Mouse (Mus musculus) kidney, embryonic 16.5 days (tissue): ENCODE measurements around the gene Lrrc19. TPM values are rescaled to one million over a fixed set of nuclear protein-coding genes. Genes with fewer than 3 reads are reported as not detected.
"Not testable (repeated sequence)": the region's sequence is repeated elsewhere in the genome, so short reads cannot be mapped to it uniquely, and the experiment has no call there.

Experiments used
- ATAC-seq: fragments of 200-750 bp; cut with Nextera tagmentation; 2 replicates; pipeline ENCODE4 v1.8.0; 2017; ENCODE audit warnings: moderate TSS enrichment; ENCODE audit not compliant: low FRiP score, low TSS enrichment
- H3K27ac ChIP-seq: fragments of 300-500 bp; sonication (generic); 2 replicates; pipeline ENCODE4 v1.5.1; 2014; ENCODE audit warnings: low read length
- H3K27me3 ChIP-seq: fragments of 300-500 bp; sonication (generic); 2 replicates; pipeline ENCODE4 v1.6.1; 2014; ENCODE audit warnings: low read length, control low read depth, mixed read lengths; ENCODE audit not compliant: insufficient read depth
- H3K36me3 ChIP-seq: fragments of 300-500 bp; sonication (generic); 2 replicates; pipeline ENCODE4 v1.6.1; 2014; ENCODE audit warnings: low read length, control low read depth, mixed read lengths; ENCODE audit not compliant: insufficient read depth
- H3K4me1 ChIP-seq: fragments of 300-500 bp; sonication (generic); 2 replicates; pipeline ENCODE4 v1.6.1; 2014; ENCODE audit warnings: low read length, control low read depth, mixed read lengths; ENCODE audit not compliant: insufficient read depth
- H3K4me2 ChIP-seq: fragments of 300-500 bp; sonication (generic); replicated peaks from 2 replicates; pipeline ENCODE4 v1.6.1; 2014; ENCODE audit warnings: low read depth, low read length
- H3K4me3 ChIP-seq: fragments of 300-500 bp; sonication (generic); 2 replicates; pipeline ENCODE4 v1.5.1; 2014; ENCODE audit warnings: mild to moderate bottlenecking, low read length
- H3K9ac ChIP-seq: fragments of 300-500 bp; sonication (generic); replicated peaks from 2 replicates; pipeline ENCODE4 v1.6.1; 2014; ENCODE audit warnings: low read length
- H3K9me3 ChIP-seq: fragments of 300-500 bp; sonication (generic); 2 replicates; pipeline ENCODE4 v1.6.1; 2016; ENCODE audit warnings: low read length, control low read depth
- WGBS: fragments of 180-500 bp; shearing (Covaris S2); extraction: QIAGEN DNeasy Blood & Tissue Kit; methylation state at CpG from one replicate; pipeline ENCODE4 v1.1.7; 2014; 5-methylcytosine and 5-hydroxymethylcytosine counted together
- polyA plus RNA-seq: library from polyadenylated mRNA; unstranded; fragments of >200 nt; fragmentation: Nextera tagmentation; extraction: Ambion mirVana; gene quantifications from 2 replicates; pipeline ENCODE4 v1.2.1, GENCODE M21; 2015

The Lrrc19 gene
- polyA plus RNA-seq, result 4.6 and 4.8 TPM in 2 replicates

DNA sequence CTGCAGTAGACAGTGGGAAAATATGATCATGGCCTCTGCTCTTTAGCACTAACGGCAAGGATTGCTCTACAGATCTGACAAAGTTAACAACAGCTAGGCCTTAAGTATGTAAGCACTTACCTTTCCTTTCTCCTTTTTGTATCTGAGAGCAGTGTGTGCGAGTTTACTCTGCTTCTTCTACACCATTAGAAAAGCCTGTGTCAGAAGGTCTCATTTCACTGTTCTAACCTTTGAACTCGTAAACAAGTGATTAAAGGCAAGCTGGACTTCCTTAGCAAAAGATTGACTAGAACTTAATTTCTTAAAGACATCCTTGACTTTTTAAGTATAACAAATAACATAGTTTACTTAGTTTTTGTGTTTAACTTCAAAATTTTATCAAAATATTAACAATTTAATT is at the start of gene Lrrc19:
Gene Lrrc19 (minus strand): TSS at position 225 of the 400 bp plus-strand sequence.
- no peaks in the 10 kb centered on the region for H3K4me1 ChIP-seq
- 80% methylated on average over 3 of the region's 3 CpGs for WGBS
- no peak within 1 kb of the TSS for H3K9ac ChIP-seq
- H3K4me2 ChIP-seq, result no peak within 1 kb of the TSS
- peaks cover 6% of the 10 kb centered on the region for H3K36me3 ChIP-seq
- no peak within 1 kb of the TSS for H3K27ac ChIP-seq
- no peak for ATAC-seq
- H3K27me3 ChIP-seq, result no peaks in the 10 kb centered on the region
- H3K9me3 ChIP-seq, result no peaks in the 10 kb centered on the region
- no peak within 1 kb of the TSS for H3K4me3 ChIP-seq

GRCm38 (mm10) chr4:94696368-94696767 is 46.4 kb upstream of the Lrrc19 start:
- no peak overlapping the region for H3K4me3 ChIP-seq

GRCm38 (mm10) chr4:94692175-94692574 is 42.2 kb upstream of the Lrrc19 start:
- Histone ChIP-seq H3K9me3 (no peaks in the 10 kb centered on the region), H3K27me3 (no peaks in the 10 kb centered on the region), H3K27ac (no peak overlapping the region), H3K4me1 (no peaks in the 10 kb centered on the region), H3K4me2 (no peak overlapping the region), H3K36me3 (peaks cover 25% of the 10 kb centered on the region), H3K9ac (no peak overlapping the region), H3K4me3 (no peak overlapping the region)
- 76% methylated on average over 2 of the region's 2 CpGs for WGBS
- no peak for ATAC-seq

More at GRCm38 (mm10) chr4:94696368-94696767, 46.4 kb upstream of the Lrrc19 start:
- Histone ChIP-seq H3K4me1 (no peaks in the 10 kb centered on the region), H3K4me2 (no peak overlapping the region), H3K27ac (no peak overlapping the region), H3K9ac (no peak overlapping the region), H3K27me3 (no peaks in the 10 kb centered on the region), H3K9me3 (no peaks in the 10 kb centered on the region), H3K36me3 (peaks cover 7% of the 10 kb centered on the region; the same call in 1 of the 2 replicates)
- no peak for ATAC-seq
- WGBS, result 51% methylated on average over 3 of the region's 3 CpGs

DNA sequence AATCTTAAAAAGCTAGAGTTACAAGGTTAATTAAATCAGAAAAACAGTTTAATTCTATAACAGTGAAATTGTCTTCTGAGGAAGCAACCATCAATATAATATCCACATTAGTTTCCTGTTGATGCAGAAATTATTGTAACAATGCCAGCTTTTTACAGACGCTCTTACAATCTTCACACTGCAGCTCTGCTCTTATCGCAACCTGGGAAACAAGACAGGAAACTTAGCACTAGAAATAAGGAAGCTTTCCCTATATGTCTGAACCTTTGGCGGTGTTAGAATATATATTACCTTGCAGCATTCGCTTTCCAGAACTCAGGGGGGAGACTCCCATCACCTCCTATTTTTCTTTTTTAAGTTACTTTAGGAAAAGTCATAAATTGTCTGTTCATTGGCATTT is 41.1 kb upstream of the Lrrc19 start:
- H3K9me3 ChIP-seq, result no peaks in the 10 kb centered on the region

GRCm38 (mm10) chr4:94689804-94690203 is 39.9 kb upstream of the Lrrc19 start:
- H3K9me3 ChIP-seq, H3K4me3 ChIP-seq, H3K4me2 ChIP-seq, H3K27ac ChIP-seq, H3K27me3 ChIP-seq, H3K4me1 ChIP-seq, H3K9ac ChIP-seq, ATAC-seq: not testable (repeated sequence)
- peaks cover 30% of the 10 kb centered on the region for H3K36me3 ChIP-seq
- WGBS, result 100% methylated on average over 1 of the region's 2 CpGs

More for the DNA sequence above, 41.1 kb upstream of the Lrrc19 start:
- Histone ChIP-seq H3K4me2 (no peak overlapping the region), H3K27ac (no peak overlapping the region), H3K27me3 (no peaks in the 10 kb centered on the region), H3K36me3 (peaks cover 30% of the 10 kb centered on the region), H3K4me1 (no peaks in the 10 kb centered on the region), H3K4me3 (no peak overlapping the region), H3K9ac (no peak overlapping the region)
- ATAC-seq, result no peak
- WGBS, result 71% methylated on average over 4 of the region's 4 CpGs

GRCm38 (mm10) chr4:94683305-94683704 is 33.4 kb upstream of the Lrrc19 start:
- H3K4me1 ChIP-seq, result no peaks in the 10 kb centered on the region
- H3K4me2 ChIP-seq, result no peak overlapping the region
- H3K4me3 ChIP-seq, result no peak overlapping the region
- H3K9ac ChIP-seq, result no peak overlapping the region
- 74% methylated on average over 5 of the region's 5 CpGs for WGBS
- H3K9me3 ChIP-seq, result no peaks in the 10 kb centered on the region
- no peaks in the 10 kb centered on the region for H3K27me3 ChIP-seq
- ATAC-seq, result no peak
- H3K27ac ChIP-seq, result peak overlapping the region; percentile 54; the same call in 1 of the 2 replicates
- H3K36me3 ChIP-seq, result peaks cover 33% of the 10 kb centered on the region

- no peaks in the 10 kb centered on the region for H3K9me3 ChIP-seq
- WGBS, result 61% methylated on average over 1 of the region's 1 CpGs
These were observed 32.1 kb upstream of the Lrrc19 start for GRCm38 (mm10) chr4:94682029-94682428.

GRCm38 (mm10) chr4:94681181-94681580 is 31.2 kb upstream of the Lrrc19 start:
- WGBS, result 93% methylated on average over 2 of the region's 2 CpGs
- ATAC-seq, result no peak

More at GRCm38 (mm10) chr4:94682029-94682428, 32.1 kb upstream of the Lrrc19 start:
- no peak overlapping the region for H3K4me2 ChIP-seq
- H3K36me3 ChIP-seq, result peaks cover 21% of the 10 kb centered on the region
- ATAC-seq, result no peak
- H3K4me3 ChIP-seq, result no peak overlapping the region
- no peaks in the 10 kb centered on the region for H3K4me1 ChIP-seq
- H3K27me3 ChIP-seq, result no peaks in the 10 kb centered on the region
- no peak overlapping the region for H3K27ac ChIP-seq
- no peak overlapping the region for H3K9ac ChIP-seq

DNA sequence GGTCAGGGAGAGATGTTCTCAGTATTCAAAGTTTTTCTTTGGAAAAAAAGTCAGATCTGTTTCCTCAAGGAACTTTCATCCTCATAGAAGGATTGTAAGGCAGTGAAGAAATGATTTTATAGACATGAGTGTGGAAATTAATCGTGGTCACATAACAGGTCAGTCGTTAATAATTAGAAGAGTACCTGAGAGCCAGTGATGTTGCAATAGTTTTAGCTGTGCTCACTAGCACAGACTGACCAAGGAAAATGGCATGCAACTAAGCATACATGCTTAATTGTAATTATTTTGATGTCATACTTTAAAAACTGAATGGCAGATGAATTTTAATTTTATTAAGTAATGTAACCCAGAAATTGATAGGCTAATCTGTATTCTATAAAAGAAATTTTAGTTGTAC is 30.7 kb upstream of the Lrrc19 start:
- H3K27me3 ChIP-seq, result no peaks in the 10 kb centered on the region
- H3K27ac ChIP-seq, result no peak overlapping the region
- peaks cover 17% of the 10 kb centered on the region for H3K36me3 ChIP-seq
- ATAC-seq, result no peak
- no peak overlapping the region for H3K4me2 ChIP-seq
- H3K9me3 ChIP-seq, result no peaks in the 10 kb centered on the region
- no peak overlapping the region for H3K4me3 ChIP-seq
- WGBS, result 98% methylated on average over 2 of the region's 2 CpGs
- no peaks in the 10 kb centered on the region for H3K4me1 ChIP-seq
- no peak overlapping the region for H3K9ac ChIP-seq

More at GRCm38 (mm10) chr4:94681181-94681580, 31.2 kb upstream of the Lrrc19 start:
- H3K4me3 ChIP-seq, result no peak overlapping the region
- H3K4me1 ChIP-seq, result no peaks in the 10 kb centered on the region
- no peak overlapping the region for H3K4me2 ChIP-seq
- no peaks in the 10 kb centered on the region for H3K9me3 ChIP-seq
- H3K27me3 ChIP-seq, result no peaks in the 10 kb centered on the region
- H3K27ac ChIP-seq, result no peak overlapping the region
- H3K9ac ChIP-seq, result no peak overlapping the region
- peaks cover 17% of the 10 kb centered on the region for H3K36me3 ChIP-seq

GRCm38 (mm10) chr4:94669718-94670117 is 19.8 kb upstream of the Lrrc19 start:
- no peak overlapping the region for H3K9ac ChIP-seq
- WGBS, result 47% methylated on average over 1 of the region's 1 CpGs
- ATAC-seq, result peak; percentile 59; the same call in 1 of the 2 replicates
- no peaks in the 10 kb centered on the region for H3K4me1 ChIP-seq
- H3K27me3 ChIP-seq, result no peaks in the 10 kb centered on the region
- H3K27ac ChIP-seq, result no peak overlapping the region
- H3K36me3 ChIP-seq, result no peaks in the 10 kb centered on the region
- H3K4me3 ChIP-seq, result no peak overlapping the region
- H3K9me3 ChIP-seq, result no peaks in the 10 kb centered on the region
- H3K4me2 ChIP-seq, result no peak overlapping the region
